Comparison of ENCODE assay signal across 27 mouse cellular contexts in the genomic region with DNA sequence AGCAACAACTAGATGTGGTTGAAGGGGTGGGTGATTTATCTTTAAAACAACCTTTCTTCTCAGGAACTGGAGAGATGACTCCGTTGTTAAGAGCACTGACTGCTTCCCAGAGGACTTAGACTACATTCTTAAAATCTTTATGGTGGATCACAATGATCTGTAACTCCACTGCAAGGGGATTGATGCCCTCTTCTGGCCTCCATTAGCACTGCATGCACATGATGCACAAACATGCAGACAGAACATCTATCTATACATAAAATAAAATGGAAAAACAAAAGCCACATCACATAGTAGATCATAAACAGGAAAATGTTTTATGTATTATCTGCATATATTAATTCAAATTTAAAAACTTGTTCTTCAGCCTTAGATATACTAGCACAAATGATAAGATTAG.
DNase-seq lines count a peak whose midpoint lies in the region; ATAC-seq and TF ChIP-seq lines count a peak whose summit lies in the region.
"Had no signal": no experiment of that assay in that cellular context is flagged by ENCODE, and none has a peak within 500 bp of the region (broad histone marks: within the 10 kb centered on the region; RNA-seq: fewer than 3 reads in every experiment).

No protein-coding gene starts in this region.

- H3K9ac ChIP-seq in lung, postnatal 0 days (replicated peaks; ENCODE audit: low read depth): no peak overlapping the region
- H3K9ac ChIP-seq: limb, embryonic 12.5 days; midbrain, embryonic 15.5 days; neural tube, embryonic 13.5 days had no signal

- peak; percentile 22; the same call in 1 of the 2 replicates for TF ChIP-seq CTCF in gastrocnemius, adult 2 months (IDR thresholded peaks at IDR 0.05)
- peak; percentile 36 for TF ChIP-seq CTCF in lung, postnatal 0 days (IDR thresholded peaks at IDR 0.05)

- TF ChIP-seq EP300 in lung, postnatal 0 days (IDR thresholded peaks at IDR 0.05): no peak

- H3K36me3 ChIP-seq in lung, postnatal 0 days (ENCODE audit: insufficient read depth, low read length): no peaks in the 10 kb centered on the region
- H3K36me3 ChIP-seq: limb, embryonic 12.5 days; midbrain, embryonic 15.5 days; neural tube, embryonic 13.5 days had no signal

- no peak overlapping the region for H3K4me2 ChIP-seq in lung, postnatal 0 days (replicated peaks; ENCODE audit: low read depth, low read length)
- H3K4me2 ChIP-seq: heart, embryonic 11.5 days; limb, embryonic 12.5 days; liver, embryonic 11.5 days; midbrain, embryonic 15.5 days; neural tube, embryonic 13.5 days had no signal

- no peak for ATAC-seq in lung, postnatal 0 days
- ATAC-seq: forebrain, embryonic 14.5 days; midbrain, embryonic 15.5 days had no signal

- intact Hi-C loops in gastrocnemius, adult 2 months (cut with DNase I): no loop called here

- 48% methylated on average over 1 of the region's 1 CpGs for WGBS in lung, postnatal 0 days

- no peaks in the 10 kb centered on the region for H3K4me1 ChIP-seq in lung, postnatal 0 days (ENCODE audit: insufficient read depth, low read depth, low read length)
- H3K4me1 ChIP-seq: midbrain, embryonic 15.5 days; neural tube, embryonic 13.5 days had no signal

- no peak overlapping the region for H3K27ac ChIP-seq in gastrocnemius, adult 2 months
- no peak overlapping the region for H3K27ac ChIP-seq in lung, postnatal 0 days (ENCODE audit: low read length)
- H3K27ac ChIP-seq: limb, embryonic 12.5 days; midbrain, embryonic 15.5 days; neural tube, embryonic 13.5 days had no signal

- no peaks in the 10 kb centered on the region for H3K27me3 ChIP-seq in lung, postnatal 0 days (replicated peaks; ENCODE audit: insufficient read depth, low read length)
- H3K27me3 ChIP-seq: limb, embryonic 12.5 days; midbrain, embryonic 15.5 days; neural tube, embryonic 13.5 days had no signal

- H3K9me3 ChIP-seq in lung, postnatal 0 days (ENCODE audit: low read length): no peaks in the 10 kb centered on the region
- H3K9me3 ChIP-seq: limb, embryonic 12.5 days; midbrain, embryonic 15.5 days; neural tube, embryonic 13.5 days had no signal

- H3K4me3 ChIP-seq in gastrocnemius, adult 2 months: no peak overlapping the region
- H3K4me3 ChIP-seq in lung, postnatal 0 days (ENCODE audit: low read depth, low read length): no peak overlapping the region
- H3K4me3 ChIP-seq: limb, embryonic 12.5 days; midbrain, embryonic 15.5 days; myocyte; neural tube, embryonic 13.5 days had no signal

- no peak for DNase-seq in gastrocnemius, adult 2 months
- DNase-seq in gastrocnemius, postnatal 25 days: no peak
- DNase-seq in lung, postnatal 0 days (ENCODE audit: low spot score): no peak
- DNase-seq in lung, postnatal 36 days: no peak
- DNase-seq in ES-CJ7 (ENCODE audit: low read depth, low spot score) (peak; percentile 43), ZHBTc4 (ENCODE audit: low read depth, low spot score) (peak; percentile 50)
- no peak for DNase-seq in thymus, adult 18-20 months
- DNase-seq in cerebellum, adult 8-10 months: no peak
- DNase-seq: adrenal gland, postnatal 14 days; B cell, adult 2 months; cerebellum, adult 2 months; cerebellum, postnatal 36 days; embryo, embryonic 11 days; gastrocnemius, postnatal 10 days; heart, adult 11 months; kidney, adult 2 months; kidney, postnatal 14 days; lung, adult 2 months; lung, postnatal 4 days; retina, postnatal 1 day had no signal

Comparison
In these comparisons a context has a peak if more than half of its experiments do, and no peak if none do; other contexts are left out.
1. DNase-seq: peak in ES-CJ7 (single experiment) and ZHBTc4 (single experiment); none in gastrocnemius, adult 2 months (single experiment), gastrocnemius, postnatal 25 days (single experiment), lung, postnatal 0 days (single experiment), lung, postnatal 36 days (single experiment), thymus, adult 18-20 months (0 of 2) and cerebellum, adult 8-10 months (single experiment).